Mouse (Mus musculus): ENCODE measurements around the gene Gm8773. TPM values are rescaled to one million over a fixed set of nuclear protein-coding genes. Genes with fewer than 3 reads are reported as not detected.

Gene Gm8773
- 9.9 and 11.1 TPM in 2 replicates for total RNA-seq (2014; rRNA removed)
- polyA plus RNA-seq (2015; fragmentation: Nextera tagmentation; extraction: Ambion mirVana): 16.3 and 16.5 TPM in 2 replicates

GRCm38 (mm10) chr5:5573749-5574317, at the start of gene Gm8773:
TSS of gene Gm8773 (plus strand) at chr5:5573799.
- WGBS: 1% methylated on average over 24 of the region's 24 CpGs

GRCm38 (mm10) chr5:5533656-5534420, 39.8 kb upstream of the Gm8773 start:
- WGBS: 91% methylated on average over 3 of the region's 3 CpGs
- H3K4me3 ChIP-seq (ENCODE audit: low read depth, low read length): no peak overlapping the region
- H3K9ac ChIP-seq: no peak overlapping the region
- H3K27ac ChIP-seq (ENCODE audit: low read depth, low read length): no peak overlapping the region
- no peak for ATAC-seq
- TF ChIP-seq CTCF (IDR thresholded peaks at IDR 0.05; ENCODE audit: low read depth): no peak
- peaks cover 7% of the 10 kb centered on the region for H3K36me3 ChIP-seq (ENCODE audit: insufficient read depth)
- H3K9me3 ChIP-seq (ENCODE audit: low read length): no peaks in the 10 kb centered on the region
- no peak overlapping the region for H3K4me2 ChIP-seq (ENCODE audit: low read depth)
- no peaks in the 10 kb centered on the region for H3K27me3 ChIP-seq (ENCODE audit: insufficient read depth, low read length)
- DNase-seq: no peak
- H3K4me1 ChIP-seq (ENCODE audit: insufficient read depth): no peaks in the 10 kb centered on the region

More at GRCm38 (mm10) chr5:5573749-5574317, at the start of gene Gm8773:
- Histone ChIP-seq H3K27me3 (ENCODE audit: insufficient read depth, low read length) (no peaks in the 10 kb centered on the region), H3K36me3 (ENCODE audit: insufficient read depth) (no peaks in the 10 kb centered on the region), H3K27ac (ENCODE audit: low read depth, low read length) (peak within 1 kb of the TSS; percentile 29; the same call in 1 of the 2 replicates), H3K9ac (peak within 1 kb of the TSS; percentile 55), H3K4me2 (ENCODE audit: low read depth) (peak within 1 kb of the TSS; percentile 75), H3K4me1 (ENCODE audit: insufficient read depth) (no peaks in the 10 kb centered on the region), H3K4me3 (ENCODE audit: low read depth, low read length) (peak within 1 kb of the TSS; percentile 57), H3K9me3 (ENCODE audit: low read length) (no peaks in the 10 kb centered on the region)
- peak; percentile 90 for ATAC-seq
- TF ChIP-seq CTCF (IDR thresholded peaks at IDR 0.05; ENCODE audit: low read depth): no peak
- DNase-seq: peak; percentile 66

DNA sequence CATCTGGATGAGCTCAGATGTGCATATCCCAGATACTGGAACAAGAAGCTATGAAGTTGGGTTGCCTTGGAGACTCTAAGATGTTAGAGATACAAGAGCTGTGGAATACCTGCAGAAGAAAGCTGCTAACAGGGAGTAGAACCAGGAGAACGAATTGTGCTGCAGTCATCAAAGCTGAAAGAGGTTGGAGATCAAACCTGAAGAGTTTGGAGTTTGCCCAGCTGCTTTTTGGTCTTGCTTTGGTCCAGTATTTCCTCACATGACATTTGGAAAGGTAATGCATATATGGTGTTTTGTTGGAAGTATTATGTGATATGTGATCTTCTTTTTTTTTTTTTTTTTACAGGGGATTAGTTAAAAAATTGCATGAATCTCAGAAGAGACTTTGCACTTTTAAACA, 37.5 kb upstream of the Gm8773 start:
- no peaks in the 10 kb centered on the region for H3K4me1 ChIP-seq (ENCODE audit: insufficient read depth)
- H3K36me3 ChIP-seq (ENCODE audit: insufficient read depth): peaks cover 14% of the 10 kb centered on the region
- ATAC-seq: no peak
- H3K9me3 ChIP-seq (ENCODE audit: low read length): no peaks in the 10 kb centered on the region
- no peak overlapping the region for H3K27ac ChIP-seq (ENCODE audit: low read depth, low read length)
- no peak for TF ChIP-seq CTCF (IDR thresholded peaks at IDR 0.05; ENCODE audit: low read depth)
- H3K9ac ChIP-seq: no peak overlapping the region
- H3K4me3 ChIP-seq (ENCODE audit: low read depth, low read length): no peak overlapping the region
- 97% methylated on average over 1 of the region's 1 CpGs for WGBS
- no peak overlapping the region for H3K4me2 ChIP-seq (ENCODE audit: low read depth)
- no peaks in the 10 kb centered on the region for H3K27me3 ChIP-seq (ENCODE audit: insufficient read depth, low read length)
- DNase-seq: no peak

DNA sequence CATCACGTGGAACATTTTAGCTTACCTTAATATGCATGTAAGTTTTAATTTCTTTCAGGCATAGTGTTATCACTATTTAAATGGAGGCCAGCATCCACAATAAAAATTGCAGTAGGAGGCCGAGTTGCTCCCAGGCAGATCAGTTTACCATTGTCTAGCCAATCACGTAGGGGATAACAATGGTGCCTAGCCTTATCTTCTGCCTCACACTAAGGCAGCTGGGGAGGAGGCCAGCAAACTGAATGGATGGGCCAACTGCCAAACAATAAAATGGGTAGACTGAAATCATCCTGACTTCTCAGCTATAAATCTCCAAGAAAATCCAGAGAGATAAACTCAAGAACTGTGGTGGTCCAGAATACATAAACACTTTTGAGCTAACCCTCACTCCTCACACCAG, 33.8 kb upstream of the Gm8773 start:
- Histone ChIP-seq H3K4me3 (ENCODE audit: low read depth, low read length) (no peak overlapping the region), H3K4me2 (ENCODE audit: low read depth) (no peak overlapping the region), H3K9me3 (ENCODE audit: low read length) (no peaks in the 10 kb centered on the region), H3K36me3 (ENCODE audit: insufficient read depth) (peaks cover 33% of the 10 kb centered on the region), H3K9ac (no peak overlapping the region), H3K4me1 (ENCODE audit: insufficient read depth) (no peaks in the 10 kb centered on the region), H3K27ac (ENCODE audit: low read depth, low read length) (no peak overlapping the region), H3K27me3 (ENCODE audit: insufficient read depth, low read length) (no peaks in the 10 kb centered on the region)
- DNase-seq (no peak), ATAC-seq (no peak)
- TF ChIP-seq CTCF (IDR thresholded peaks at IDR 0.05; ENCODE audit: low read depth): no peak
- 75% methylated on average over 3 of the region's 3 CpGs for WGBS

DNA sequence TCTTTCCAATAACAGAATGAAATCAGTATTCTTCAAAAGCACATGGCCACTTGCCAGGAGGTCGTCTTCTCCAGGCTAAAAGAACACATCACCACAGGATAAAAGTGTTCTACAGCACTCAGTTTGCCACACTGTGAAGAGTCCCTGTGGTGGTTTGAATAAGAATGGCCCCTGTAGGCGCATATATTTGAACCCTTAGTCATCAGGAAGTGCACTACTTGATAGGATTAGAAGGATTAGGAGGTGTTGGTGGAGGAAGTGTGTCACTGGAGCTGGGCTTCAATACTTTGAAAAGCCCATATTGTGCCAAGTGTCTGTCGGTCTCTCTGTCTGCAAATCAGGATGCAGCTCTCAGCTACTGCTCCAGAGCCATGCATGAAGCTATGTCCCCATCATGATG, 33.2 kb upstream of the Gm8773 start:
- DNase-seq (no peak), ATAC-seq (no peak)
- Histone ChIP-seq H3K4me1 (ENCODE audit: insufficient read depth) (no peaks in the 10 kb centered on the region), H3K4me3 (ENCODE audit: low read depth, low read length) (no peak overlapping the region), H3K27me3 (ENCODE audit: insufficient read depth, low read length) (no peaks in the 10 kb centered on the region), H3K36me3 (ENCODE audit: insufficient read depth) (peaks cover 33% of the 10 kb centered on the region), H3K9me3 (ENCODE audit: low read length) (no peaks in the 10 kb centered on the region), H3K9ac (no peak overlapping the region), H3K27ac (ENCODE audit: low read depth, low read length) (no peak overlapping the region), H3K4me2 (ENCODE audit: low read depth) (no peak overlapping the region)
- no peak for TF ChIP-seq CTCF (IDR thresholded peaks at IDR 0.05; ENCODE audit: low read depth)
- WGBS: 50% methylated on average over 3 of the region's 3 CpGs

- no peaks in the 10 kb centered on the region for H3K9me3 ChIP-seq (ENCODE audit: low read length)
- DNase-seq: no peak
- no peaks in the 10 kb centered on the region for H3K4me1 ChIP-seq (ENCODE audit: insufficient read depth)
- no peak overlapping the region for H3K27ac ChIP-seq (ENCODE audit: low read depth, low read length)
- peaks cover 27% of the 10 kb centered on the region; the same call in 1 of the 2 replicates for H3K36me3 ChIP-seq (ENCODE audit: insufficient read depth)
- no peaks in the 10 kb centered on the region for H3K27me3 ChIP-seq (ENCODE audit: insufficient read depth, low read length)
- no peak overlapping the region for H3K4me3 ChIP-seq (ENCODE audit: low read depth, low read length)
- H3K4me2 ChIP-seq (ENCODE audit: low read depth): no peak overlapping the region
- no peak overlapping the region for H3K9ac ChIP-seq
- ATAC-seq: no peak
- no peak for TF ChIP-seq CTCF (IDR thresholded peaks at IDR 0.05; ENCODE audit: low read depth)
- 82% methylated on average over 1 of the region's 1 CpGs for WGBS
Measured at GRCm38 (mm10) chr5:5551110-5551509, 22.5 kb upstream of the Gm8773 start.
